Mouse (Mus musculus): ENCODE data around the gene Nkx3-2. TPM values are rescaled to one million over a fixed set of nuclear protein-coding genes. Genes with fewer than 3 reads are reported as not detected.
A peak's percentile ranks its signal among the peaks of the same experiment; 100 is the strongest.

Gene Nkx3-2
- polyA plus RNA-seq, 1 experiment from 2014 or later = 0.35 TPM

- no peak for ATAC-seq (ENCODE audit: insufficient number of reproducible peaks, insufficient read depth, low FRiP score, low TSS enrichment, low read depth)
- Histone ChIP-seq H3K4me3 (no peak overlapping the region), H3K4me2 (no peak overlapping the region), H3K36me3 (no peaks in the 10 kb centered on the region), H3K27me3 (peaks cover 94% of the 10 kb centered on the region), H3K9ac (no peak overlapping the region), H3K27ac (no peak overlapping the region), H3K9me3 (no peaks in the 10 kb centered on the region), H3K4me1 (peaks cover 23% of the 10 kb centered on the region)
- WGBS = 1% methylated on average over 22 of the region's 22 CpGs
These were observed 3.3 kb downstream of the Nkx3-2 start for GRCm38 (mm10) chr5:41760831-41761508.

DNA sequence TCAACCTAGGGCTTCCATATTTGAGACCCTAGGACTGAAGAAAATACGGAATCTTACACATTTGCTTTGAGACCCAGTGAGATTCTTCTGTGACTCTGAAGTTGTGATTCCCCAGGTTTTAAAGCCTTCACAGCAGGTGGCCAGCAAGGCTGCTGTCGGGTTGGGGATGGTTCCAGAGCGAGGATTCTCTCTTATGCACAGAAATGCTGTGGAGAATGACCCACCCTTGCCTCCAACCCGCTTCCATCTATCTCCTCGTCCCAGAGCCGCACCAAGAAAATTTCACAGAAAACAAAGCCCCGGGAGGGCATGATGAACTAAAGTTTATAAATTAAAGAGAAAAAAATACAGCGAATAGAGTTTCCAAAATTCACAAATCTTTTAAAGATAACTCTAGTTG, 4.2 kb downstream of the Nkx3-2 start:
- Histone ChIP-seq H3K9me3 (no peaks in the 10 kb centered on the region), H3K9ac (no peak overlapping the region), H3K4me2 (no peak overlapping the region), H3K36me3 (no peaks in the 10 kb centered on the region), H3K4me1 (peaks cover 27% of the 10 kb centered on the region), H3K27ac (no peak overlapping the region), H3K27me3 (peaks cover 96% of the 10 kb centered on the region), H3K4me3 (no peak overlapping the region)
- ATAC-seq (ENCODE audit: insufficient number of reproducible peaks, insufficient read depth, low FRiP score, low TSS enrichment, low read depth) = no peak
- WGBS = 5% methylated on average over 8 of the region's 8 CpGs

GRCm38 (mm10) chr5:41758671-41759639, 5.3 kb downstream of the Nkx3-2 start:
- no peak overlapping the region for H3K27ac ChIP-seq
- peaks cover 19% of the 10 kb centered on the region for H3K4me1 ChIP-seq
- H3K36me3 ChIP-seq = no peaks in the 10 kb centered on the region
- H3K9ac ChIP-seq = no peak overlapping the region
- H3K9me3 ChIP-seq = no peaks in the 10 kb centered on the region
- peaks cover 96% of the 10 kb centered on the region for H3K27me3 ChIP-seq
- no peak for ATAC-seq (ENCODE audit: insufficient number of reproducible peaks, insufficient read depth, low FRiP score, low TSS enrichment, low read depth)
- no peak overlapping the region for H3K4me2 ChIP-seq
- H3K4me3 ChIP-seq = no peak overlapping the region
- 3% methylated on average over 19 of the region's 19 CpGs for WGBS

- Histone ChIP-seq H3K27me3 (peaks cover 96% of the 10 kb centered on the region), H3K4me2 (no peak overlapping the region), H3K9ac (no peak overlapping the region), H3K36me3 (no peaks in the 10 kb centered on the region), H3K4me3 (no peak overlapping the region), H3K27ac (no peak overlapping the region), H3K9me3 (no peaks in the 10 kb centered on the region), H3K4me1 (peaks cover 10% of the 10 kb centered on the region)
- no peak for ATAC-seq (ENCODE audit: insufficient number of reproducible peaks, insufficient read depth, low FRiP score, low TSS enrichment, low read depth)
- 2% methylated on average over 5 of the region's 5 CpGs for WGBS
These were observed 7.0 kb downstream of the Nkx3-2 start for GRCm38 (mm10) chr5:41757338-41757737.

DNA sequence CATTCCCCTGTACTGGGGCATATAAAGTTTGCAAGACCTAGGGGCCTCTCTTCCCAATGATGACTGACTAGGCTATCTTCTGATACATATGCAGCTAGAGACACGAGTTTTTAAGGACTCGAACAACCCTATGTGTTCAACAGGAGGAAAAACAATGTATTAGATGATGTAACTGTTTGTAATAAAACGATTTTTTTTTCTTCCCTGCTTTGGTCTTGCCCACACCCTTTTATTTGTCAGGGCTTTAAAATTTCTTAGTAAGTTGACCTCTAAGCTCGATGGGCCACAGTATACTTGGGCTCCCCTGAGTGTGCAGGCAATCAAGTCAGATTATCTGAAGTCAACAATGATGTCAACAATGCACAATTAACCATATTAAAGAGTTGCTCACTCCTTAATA, 7.9 kb downstream of the Nkx3-2 start:
- no peak for ATAC-seq (ENCODE audit: insufficient number of reproducible peaks, insufficient read depth, low FRiP score, low TSS enrichment, low read depth)
- Histone ChIP-seq H3K27ac (no peak overlapping the region), H3K36me3 (no peaks in the 10 kb centered on the region), H3K4me2 (no peak overlapping the region), H3K9ac (no peak overlapping the region), H3K9me3 (no peaks in the 10 kb centered on the region), H3K4me1 (peaks cover 4% of the 10 kb centered on the region), H3K4me3 (no peak overlapping the region), H3K27me3 (peaks cover 96% of the 10 kb centered on the region)
- WGBS = 4% methylated on average over 4 of the region's 4 CpGs

- Histone ChIP-seq H3K36me3 (no peaks in the 10 kb centered on the region), H3K9ac (no peak overlapping the region), H3K4me2 (no peak overlapping the region), H3K9me3 (no peaks in the 10 kb centered on the region), H3K4me1 (peaks cover 3% of the 10 kb centered on the region; the same call in 1 of the 2 replicates), H3K4me3 (no peak overlapping the region), H3K27me3 (peaks cover 97% of the 10 kb centered on the region), H3K27ac (no peak overlapping the region)
- WGBS = under 1% methylated on average over 23 of the region's 23 CpGs
- no peak for ATAC-seq (ENCODE audit: insufficient number of reproducible peaks, insufficient read depth, low FRiP score, low TSS enrichment, low read depth)
These were observed 8.8 kb downstream of the Nkx3-2 start for GRCm38 (mm10) chr5:41755373-41755960.

DNA sequence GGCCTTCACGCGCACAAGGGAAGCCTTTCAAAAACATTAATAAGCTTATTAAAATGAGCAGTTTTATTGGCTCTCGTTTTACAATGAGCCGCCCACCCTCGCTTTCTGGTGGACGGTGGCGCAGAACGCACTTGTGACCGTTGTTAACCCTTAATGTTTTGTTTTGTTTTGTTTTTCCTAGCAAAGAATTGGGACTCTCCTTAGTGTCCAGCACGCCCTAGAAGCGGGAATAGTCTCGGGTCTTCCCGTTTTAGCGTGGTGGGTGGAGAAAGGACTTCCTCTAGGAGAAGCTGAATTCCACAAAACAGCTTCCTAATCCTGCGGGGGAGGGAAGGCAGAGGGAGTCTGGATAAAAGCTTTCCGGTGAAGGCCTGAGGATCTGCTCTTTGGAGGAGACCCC, 9.5 kb downstream of the Nkx3-2 start:
- no peaks in the 10 kb centered on the region for H3K36me3 ChIP-seq
- H3K9me3 ChIP-seq = no peaks in the 10 kb centered on the region
- H3K9ac ChIP-seq = no peak overlapping the region
- H3K4me1 ChIP-seq = peaks cover 3% of the 10 kb centered on the region; the same call in 1 of the 2 replicates
- H3K27me3 ChIP-seq = peaks cover 97% of the 10 kb centered on the region
- no peak overlapping the region for H3K27ac ChIP-seq
- H3K4me3 ChIP-seq = 0 out of 2 replicates have a peak overlapping the region, but pooled peaks have one; percentile 1
- under 1% methylated on average over 16 of the region's 16 CpGs for WGBS
- peak overlapping the region; percentile 9; the same call in 1 of the 2 replicates for H3K4me2 ChIP-seq
- ATAC-seq (ENCODE audit: insufficient number of reproducible peaks, insufficient read depth, low FRiP score, low TSS enrichment, low read depth) = no peak

DNA sequence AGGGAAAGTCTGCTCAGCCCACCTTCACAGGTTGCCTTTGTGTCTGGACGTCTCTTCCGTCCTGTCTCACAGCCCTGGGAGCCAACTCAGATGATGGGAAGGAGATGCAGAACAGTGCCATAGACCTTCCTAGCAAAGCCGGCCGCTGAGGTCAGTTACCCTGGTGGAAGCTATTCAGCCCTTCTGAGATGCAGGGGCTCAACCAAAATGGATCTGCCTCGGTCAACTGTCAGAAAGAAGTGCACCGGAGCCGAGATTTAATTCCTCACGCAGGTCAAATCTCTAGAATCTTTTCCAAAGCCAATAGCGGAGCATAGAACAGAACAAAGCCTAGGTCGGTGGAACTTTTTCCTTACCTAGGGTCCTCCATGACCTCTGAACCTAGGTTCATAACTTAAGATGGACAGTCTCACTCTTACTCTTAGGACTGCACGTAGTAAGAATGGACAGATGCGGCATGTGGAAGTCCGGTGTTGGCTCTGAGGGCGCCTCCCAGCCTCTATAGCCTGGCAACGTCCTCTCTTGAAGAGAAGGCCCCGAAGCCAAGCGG, 10.0 kb downstream of the Nkx3-2 start:
- ATAC-seq (ENCODE audit: insufficient number of reproducible peaks, insufficient read depth, low FRiP score, low TSS enrichment, low read depth) = no peak
- whole genome bisulfite sequencing = under 1% methylated on average over 17 of the region's 17 CpGs
- H3K9me3 ChIP-seq = no peaks in the 10 kb centered on the region
- H3K9ac ChIP-seq = no peak overlapping the region
- H3K4me3 ChIP-seq = 0 out of 2 replicates have a peak overlapping the region, but pooled peaks have one; percentile 1
- peaks cover 3% of the 10 kb centered on the region; the same call in 1 of the 2 replicates for H3K4me1 ChIP-seq
- H3K4me2 ChIP-seq = peak overlapping the region; percentile 9; the same call in 1 of the 2 replicates
- H3K27ac ChIP-seq = no peak overlapping the region
- no peaks in the 10 kb centered on the region for H3K36me3 ChIP-seq
- H3K27me3 ChIP-seq = peaks cover 98% of the 10 kb centered on the region

GRCm38 (mm10) chr5:41752721-41753120, 11.6 kb downstream of the Nkx3-2 start:
- H3K4me2 ChIP-seq = no peak overlapping the region
- H3K36me3 ChIP-seq = no peaks in the 10 kb centered on the region
- no peak for ATAC-seq (ENCODE audit: insufficient number of reproducible peaks, insufficient read depth, low FRiP score, low TSS enrichment, low read depth)
- peaks cover 98% of the 10 kb centered on the region for H3K27me3 ChIP-seq
- H3K4me1 ChIP-seq = peaks cover 3% of the 10 kb centered on the region; the same call in 1 of the 2 replicates
- no peaks in the 10 kb centered on the region for H3K9me3 ChIP-seq
- 20% methylated on average over 4 of the region's 4 CpGs for WGBS
- H3K27ac ChIP-seq = no peak overlapping the region
- no peak overlapping the region for H3K9ac ChIP-seq
- H3K4me3 ChIP-seq = no peak overlapping the region

DNA sequence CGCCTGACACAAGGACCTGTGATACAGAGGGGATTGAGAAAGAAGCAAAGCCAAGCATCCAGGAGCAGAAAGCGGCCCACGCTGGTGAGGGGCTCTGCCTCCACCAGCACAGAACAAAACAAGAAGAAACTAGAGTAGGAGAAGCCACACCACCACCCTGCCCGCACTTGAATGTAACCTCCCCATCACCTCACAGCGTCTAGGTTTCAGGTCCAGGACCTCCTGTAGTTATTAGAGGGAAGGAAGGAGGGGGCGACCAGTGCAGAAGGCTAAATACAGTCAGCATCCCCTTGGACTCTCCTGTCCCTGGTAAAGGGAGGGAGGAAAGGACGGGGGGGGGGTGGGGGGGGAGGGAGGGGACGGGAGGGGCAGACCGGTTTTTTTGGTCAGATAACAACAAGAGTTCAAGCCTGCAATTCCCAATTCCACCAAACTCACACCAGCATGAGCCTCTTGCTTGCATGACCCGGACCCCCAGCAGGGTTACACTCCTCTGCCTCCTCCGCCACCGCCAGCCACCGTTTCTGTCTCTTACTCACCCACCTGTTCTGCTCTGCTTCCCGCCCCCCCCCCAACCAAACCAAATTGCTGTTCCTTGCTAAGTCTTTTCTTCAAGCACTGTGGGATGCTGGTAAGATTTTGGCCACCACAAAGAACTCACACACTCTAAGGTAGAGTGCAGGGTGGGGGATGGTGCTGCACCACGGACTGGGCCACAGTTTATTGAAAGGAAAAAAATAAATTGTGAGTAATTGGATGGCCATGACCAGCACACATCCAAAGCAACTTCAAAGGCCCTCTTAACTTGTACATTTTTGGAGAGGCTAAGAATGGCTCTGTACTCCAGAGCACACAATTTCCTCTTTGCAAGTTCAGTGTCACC, 19.2 kb downstream of the Nkx3-2 start:
- no peak overlapping the region for H3K9ac ChIP-seq
- peaks cover 79% of the 10 kb centered on the region for H3K27me3 ChIP-seq
- H3K36me3 ChIP-seq = no peaks in the 10 kb centered on the region
- H3K4me2 ChIP-seq = no peak overlapping the region
- H3K27ac ChIP-seq = no peak overlapping the region
- no peaks in the 10 kb centered on the region for H3K9me3 ChIP-seq
- no peaks in the 10 kb centered on the region for H3K4me1 ChIP-seq
- 5% methylated on average over 15 of the region's 15 CpGs for WGBS
- no peak for ATAC-seq (ENCODE audit: insufficient number of reproducible peaks, insufficient read depth, low FRiP score, low TSS enrichment, low read depth)
- H3K4me3 ChIP-seq = no peak overlapping the region
